In genomic region chr6:38160102-38160501, GRCm38 (mm10) we compare ENCODE assay signal across 8 mouse cellular contexts. TPM values are rescaled to one million over a fixed set of nuclear protein-coding genes. Genes with fewer than 3 reads are reported as not detected.
DNase-seq lines count a peak whose midpoint lies in the region; ATAC-seq lines count a peak whose summit lies in the region.

No protein-coding gene starts in this region.

- peak; percentile 92 for ATAC-seq in cerebellum, adult (ENCODE audit: insufficient number of reproducible peaks, low FRiP score, low TSS enrichment)
- peak; percentile 81 for ATAC-seq in forebrain, embryonic 16.5 days
- ATAC-seq in hindbrain, embryonic 13.5 days (ENCODE audit: low FRiP score): peak; percentile 68; the same call in 1 of the 2 replicates

- no peaks in the 10 kb centered on the region for H3K9me3 ChIP-seq in forebrain, embryonic 16.5 days (ENCODE audit: control insufficient read depth, low read length)
- no peaks in the 10 kb centered on the region for H3K9me3 ChIP-seq in hindbrain, embryonic 13.5 days

- H3K27me3 ChIP-seq in forebrain, embryonic 16.5 days (replicated peaks; ENCODE audit: control insufficient read depth, insufficient read depth, low read length): no peaks in the 10 kb centered on the region
- H3K27me3 ChIP-seq in hindbrain, embryonic 13.5 days: no peaks in the 10 kb centered on the region

- H3K9ac ChIP-seq in forebrain, embryonic 16.5 days (replicated peaks; ENCODE audit: low read depth, low read length): no peak overlapping the region
- H3K9ac ChIP-seq in hindbrain, embryonic 13.5 days: no peak overlapping the region

- H3K4me3 ChIP-seq in forebrain, embryonic 16.5 days (replicated peaks; ENCODE audit: low read length): no peak overlapping the region
- no peak overlapping the region for H3K4me3 ChIP-seq in hindbrain, embryonic 13.5 days

- WGBS in forebrain, embryonic 16.5 days: 10% methylated on average over 3 of the region's 3 CpGs
- 15% methylated on average over 3 of the region's 3 CpGs for WGBS in hindbrain, embryonic 13.5 days

- peak overlapping the region; percentile 70 for H3K27ac ChIP-seq in forebrain, embryonic 16.5 days (ENCODE audit: low read length)
- peak overlapping the region; percentile 85 for H3K27ac ChIP-seq in hindbrain, embryonic 13.5 days

- no peak overlapping the region for H3K4me2 ChIP-seq in forebrain, embryonic 16.5 days (ENCODE audit: low read length)
- no peak overlapping the region for H3K4me2 ChIP-seq in hindbrain, embryonic 13.5 days

- peaks cover 6% of the 10 kb centered on the region for H3K4me1 ChIP-seq in forebrain, embryonic 16.5 days (replicated peaks; ENCODE audit: control insufficient read depth, insufficient read depth, low read length)
- peaks cover 39% of the 10 kb centered on the region for H3K4me1 ChIP-seq in hindbrain, embryonic 13.5 days (replicated peaks)

- H3K36me3 ChIP-seq in forebrain, embryonic 16.5 days (ENCODE audit: control insufficient read depth, insufficient read depth): peaks cover 5% of the 10 kb centered on the region; the same call in 1 of the 2 replicates
- peaks cover 45% of the 10 kb centered on the region for H3K36me3 ChIP-seq in hindbrain, embryonic 13.5 days

- peak; percentile 68 for DNase-seq in MEL-GATA-1-ER (ENCODE audit: extremely low read depth, low read depth)
- peak; percentile 88 for DNase-seq in layer of hippocampus, adult 9-11 months
- peak; percentile 94 for DNase-seq in lung, postnatal 10 days
- peak; percentile 93 for DNase-seq in retina, postnatal 1 day
- DNase-seq in thymus, postnatal 36 days: peak; percentile 47 to 65

RNA-seq across cellular contexts. Expression of gene Atp6v0a4, which starts 35.7 kb away (rescaled TPM):
- polyA plus RNA-seq in forebrain, embryonic 16.5 days (2015; fragmentation: Nextera tagmentation; extraction: Ambion mirVana): 0.09 and 0.27 TPM in 2 replicates
- polyA plus RNA-seq in hindbrain, embryonic 13.5 days (2015; fragmentation: Nextera tagmentation; extraction: Ambion mirVana): 0.18 and 0.34 TPM in 2 replicates

RNA-seq across cellular contexts. Expression of gene Tmem213, which starts 51.0 kb away (rescaled TPM):
- polyA plus RNA-seq in forebrain, embryonic 16.5 days (2015; fragmentation: Nextera tagmentation; extraction: Ambion mirVana): not detected in 2 replicates
- not detected in 2 replicates for polyA plus RNA-seq in hindbrain, embryonic 13.5 days (2015; fragmentation: Nextera tagmentation; extraction: Ambion mirVana)
